ENCODE assay signal across 7 mouse cellular contexts in genomic region chr6:90781921-90782770, GRCm38 (mm10).
DNase-seq lines count a peak whose midpoint lies in the region; ATAC-seq lines count a peak whose summit lies in the region.

No protein-coding gene starts in this region.

- peak overlapping the region; percentile 49; the same call in 1 of the 2 replicates for H3K9ac ChIP-seq in embryonic facial prominence, embryonic 13.5 days
- H3K9ac ChIP-seq in midbrain, embryonic 11.5 days (ENCODE audit: low read length) = peak overlapping the region; percentile 83

- H3K4me1 ChIP-seq in embryonic facial prominence, embryonic 13.5 days = peaks cover 36% of the 10 kb centered on the region
- H3K4me1 ChIP-seq in midbrain, embryonic 11.5 days (ENCODE audit: control insufficient read depth, insufficient read depth, low read length) = peaks cover 59% of the 10 kb centered on the region

- no peaks in the 10 kb centered on the region for H3K27me3 ChIP-seq in embryonic facial prominence, embryonic 13.5 days
- no peaks in the 10 kb centered on the region; the same call in 1 of the 2 replicates for H3K27me3 ChIP-seq in midbrain, embryonic 11.5 days (ENCODE audit: control insufficient read depth, insufficient read depth, low read length)

- no peak overlapping the region for H3K4me3 ChIP-seq in embryonic facial prominence, embryonic 13.5 days
- H3K4me3 ChIP-seq in midbrain, embryonic 11.5 days (ENCODE audit: low read depth, low read length) = peak overlapping the region; percentile 25

- intact Hi-C loops in heart, postnatal 14 days (cut with DNase I) = no loop called here

- 0 out of 2 replicates have a peak overlapping the region, but pooled peaks have one; percentile 0 for H3K4me2 ChIP-seq in embryonic facial prominence, embryonic 13.5 days
- H3K4me2 ChIP-seq in midbrain, embryonic 11.5 days = peak overlapping the region; percentile 74

- ATAC-seq in CD4-positive, CD25-positive, alpha-beta regulatory T cell, adult 4 months = peak; percentile 93
- 0 out of 2 replicates have a peak, but pooled peaks have one; percentile 11 for ATAC-seq in embryonic facial prominence, embryonic 13.5 days (ENCODE audit: insufficient number of reproducible peaks, insufficient read depth, low FRiP score, low TSS enrichment, low read depth)
- peak; percentile 88 for ATAC-seq in midbrain, embryonic 11.5 days (ENCODE audit: low FRiP score)

- H3K27ac ChIP-seq in embryonic facial prominence, embryonic 13.5 days = peak overlapping the region; percentile 57; the same call in 1 of the 2 replicates
- H3K27ac ChIP-seq in midbrain, embryonic 11.5 days (ENCODE audit: low read depth, low read length) = peak overlapping the region; percentile 99

- peak; percentile 8 for DNase-seq in R1 (ENCODE audit: low read depth, low spot score)
- DNase-seq in heart, postnatal 14 days = peak; percentile 11 to 41
- peak; percentile 78 to 82 for DNase-seq in layer of hippocampus, postnatal 36 days
- DNase-seq in midbrain, embryonic 11.5 days (ENCODE audit: low spot score, missing footprints) = peak; percentile 97
- no peak for DNase-seq in urinary bladder, postnatal 4 days (ENCODE audit: low spot score in 2 of 2)

- no peaks in the 10 kb centered on the region for H3K9me3 ChIP-seq in embryonic facial prominence, embryonic 13.5 days
- no peaks in the 10 kb centered on the region for H3K9me3 ChIP-seq in midbrain, embryonic 11.5 days (ENCODE audit: control insufficient read depth, low read length)

- WGBS in embryonic facial prominence, embryonic 13.5 days = 34% methylated on average over 19 of the region's 19 CpGs
- WGBS in midbrain, embryonic 11.5 days = 12% methylated on average over 19 of the region's 19 CpGs

- H3K36me3 ChIP-seq in embryonic facial prominence, embryonic 13.5 days = no peaks in the 10 kb centered on the region
- H3K36me3 ChIP-seq in midbrain, embryonic 11.5 days (ENCODE audit: control insufficient read depth, insufficient read depth, low read length) = no peaks in the 10 kb centered on the region

Comparison
In these comparisons a context has a peak if more than half of its experiments do, and no peak if none do; other contexts are left out.
1. ATAC-seq: peak in every context shown above with its lines; median percentile 93 in CD4-positive, CD25-positive, alpha-beta regulatory T cell, adult 4 months; 88 in midbrain, embryonic 11.5 days; 11 in embryonic facial prominence, embryonic 13.5 days.
2. DNase-seq: peak in R1 (single experiment), heart, postnatal 14 days (2 of 2), layer of hippocampus, postnatal 36 days (2 of 2) and midbrain, embryonic 11.5 days (single experiment); none in urinary bladder, postnatal 4 days (0 of 2).